Mouse (Mus musculus) thymus, postnatal 25 days (tissue): ENCODE measurements around the gene Siae.

Source experiments
- DNase-seq: peaks from one replicate; pipeline ENCODE4 v3.0.0; 2022

Gene Siae

GRCm38 (mm10) chr9:37572204-37572876 lies 16.8 kb downstream of the Siae start:
- DNase-seq = no peak

- DNase-seq = peak; percentile 22
Observed at GRCm38 (mm10) chr9:37576436-37576930, 21.0 kb downstream of the Siae start.

- DNase-seq = no peak
Observed at GRCm38 (mm10) chr9:37583594-37583993, 28.1 kb downstream of the Siae start.

- no peak for DNase-seq
Observed at GRCm38 (mm10) chr9:37586718-37587117, 31.2 kb downstream of the Siae start.

- no peak for DNase-seq
Observed at GRCm38 (mm10) chr9:37590381-37590780, 34.9 kb downstream of the Siae start.

- DNase-seq = no peak
Observed at GRCm38 (mm10) chr9:37592025-37592424, 36.5 kb downstream of the Siae start.

- DNase-seq = no peak
Observed at GRCm38 (mm10) chr9:37592633-37593032, 37.1 kb downstream of the Siae start.

- DNase-seq = no peak
Observed at GRCm38 (mm10) chr9:37593690-37594089, 38.2 kb downstream of the Siae start.

GRCm38 (mm10) chr9:37595570-37595969 lies 40.1 kb downstream of the Siae start:
- DNase-seq = no peak

- no peak for DNase-seq
Observed at GRCm38 (mm10) chr9:37598637-37599036, 43.1 kb downstream of the Siae start.

GRCm38 (mm10) chr9:37600538-37601205 lies 45.2 kb downstream of the Siae start:
- DNase-seq = no peak

GRCm38 (mm10) chr9:37605089-37605488 lies 49.6 kb downstream of the Siae start:
- no peak for DNase-seq

GRCm38 (mm10) chr9:37609558-37609957 lies 54.1 kb downstream of the Siae start:
- no peak for DNase-seq

- DNase-seq = peak; percentile 93
Observed at GRCm38 (mm10) chr9:37613182-37613910, 57.8 kb downstream of the Siae start, which contains the start of gene Spa17. Gene Spa17, minus strand, starts transcription at chr9:37613722.

GRCm38 (mm10) chr9:37613911-37614280 lies 58.4 kb downstream of the Siae start:
- no peak for DNase-seq

- DNase-seq = no peak
Observed at GRCm38 (mm10) chr9:37614316-37614715, 58.8 kb downstream of the Siae start.

- no peak for DNase-seq
Observed at GRCm38 (mm10) chr9:37615220-37615619, 59.7 kb downstream of the Siae start.

GRCm38 (mm10) chr9:37616770-37617169 lies 61.3 kb downstream of the Siae start:
- peak; percentile 25 for DNase-seq

GRCm38 (mm10) chr9:37621290-37621689 lies 65.8 kb downstream of the Siae start:
- no peak for DNase-seq

- DNase-seq = no peak
Observed at GRCm38 (mm10) chr9:37623981-37624380, 68.5 kb downstream of the Siae start.

GRCm38 (mm10) chr9:37624502-37624901 lies 69.0 kb downstream of the Siae start:
- no peak for DNase-seq

- no peak for DNase-seq
Observed at GRCm38 (mm10) chr9:37625129-37625528, 69.6 kb downstream of the Siae start.

- no peak for DNase-seq
Observed at GRCm38 (mm10) chr9:37625641-37626040, 70.1 kb downstream of the Siae start.

- DNase-seq = no peak
Observed at GRCm38 (mm10) chr9:37626103-37626567, 70.6 kb downstream of the Siae start.
